In genomic region chrX:7776329-7777082, GRCm38 (mm10) we compare ENCODE assay signal across 7 mouse cellular contexts. TPM values are rescaled to one million over a fixed set of nuclear protein-coding genes. Genes with fewer than 3 reads are reported as not detected.
DNase-seq lines count a peak whose midpoint lies in the region; ATAC-seq and TF ChIP-seq lines count a peak whose summit lies in the region.

No protein-coding gene starts in this region.

- no peaks in the 10 kb centered on the region for H3K27me3 ChIP-seq in intestine, postnatal 0 days (replicated peaks; ENCODE audit: control insufficient read depth, insufficient read depth, low read length)
- no peaks in the 10 kb centered on the region for H3K27me3 ChIP-seq in liver, postnatal 0 days (ENCODE audit: insufficient read depth, low read length)
- H3K27me3 ChIP-seq in neural tube, embryonic 12.5 days (replicated peaks): no peaks in the 10 kb centered on the region

- no peak for TF ChIP-seq EP300 in liver, postnatal 0 days (IDR thresholded peaks at IDR 0.05; ENCODE audit: low read depth)

- peak; percentile 54 to 61 for DNase-seq in B cell, adult 2 months
- peak; percentile 31 to 39 for DNase-seq in CD8-positive naive resting alpha-beta T cell, adult 2 months (ENCODE audit: low read depth in 2 of 2, low spot score in 2 of 2)
- peak; percentile 68 for DNase-seq in cerebellum, adult 9-10 months
- peak; percentile 63 for DNase-seq in liver, postnatal 0 days

- WGBS in intestine, postnatal 0 days: 49% methylated on average over 8 of the region's 8 CpGs
- WGBS in liver, postnatal 0 days (ENCODE audit: insufficient replicate concordance): 42% methylated on average over 8 of the region's 8 CpGs
- WGBS in neural tube, embryonic 12.5 days: 48% methylated on average over 8 of the region's 8 CpGs

- H3K36me3 ChIP-seq in intestine, postnatal 0 days (ENCODE audit: control insufficient read depth, insufficient read depth): peaks cover 8% of the 10 kb centered on the region; the same call in 1 of the 2 replicates
- H3K36me3 ChIP-seq in liver, postnatal 0 days (replicated peaks; ENCODE audit: insufficient read depth, low read length): peaks cover 7% of the 10 kb centered on the region
- peaks cover 13% of the 10 kb centered on the region for H3K36me3 ChIP-seq in neural tube, embryonic 12.5 days

- H3K4me2 ChIP-seq in intestine, postnatal 0 days (replicated peaks; ENCODE audit: low read depth): no peak overlapping the region
- no peak overlapping the region for H3K4me2 ChIP-seq in liver, postnatal 0 days (ENCODE audit: low read depth, low read length)
- H3K4me2 ChIP-seq in neural tube, embryonic 12.5 days (replicated peaks): no peak overlapping the region

- no peak overlapping the region for H3K27ac ChIP-seq in intestine, postnatal 0 days (ENCODE audit: low read depth, low read length)
- H3K27ac ChIP-seq in liver, postnatal 0 days (ENCODE audit: low read depth): peak overlapping the region; percentile 49; the same call in 1 of the 2 replicates
- no peak overlapping the region for H3K27ac ChIP-seq in neural tube, embryonic 12.5 days

- ATAC-seq in frontal cortex, adult (ENCODE audit: low TSS enrichment): peak; percentile 79
- ATAC-seq in intestine, postnatal 0 days: no peak; the same call in 1 of the 2 replicates
- ATAC-seq in liver, postnatal 0 days: peak; percentile 60
- ATAC-seq in neural tube, embryonic 12.5 days (ENCODE audit: low FRiP score, low read depth): peak; percentile 56; the same call in 1 of the 2 replicates

- peak; percentile 79 for TF ChIP-seq CTCF in intestine, postnatal 0 days (IDR thresholded peaks at IDR 0.05; ENCODE audit: low read depth)
- peak; percentile 81 for TF ChIP-seq CTCF in liver, postnatal 0 days (IDR thresholded peaks at IDR 0.05; ENCODE audit: low read depth)

- no peak overlapping the region for H3K9ac ChIP-seq in intestine, postnatal 0 days (ENCODE audit: low read depth, low read length)
- H3K9ac ChIP-seq in liver, postnatal 0 days (replicated peaks): no peak overlapping the region
- H3K9ac ChIP-seq in neural tube, embryonic 12.5 days: no peak overlapping the region

- no peak overlapping the region for H3K4me3 ChIP-seq in intestine, postnatal 0 days (ENCODE audit: low read depth, low read length)
- H3K4me3 ChIP-seq in liver, postnatal 0 days (ENCODE audit: low read depth, low read length): no peak overlapping the region
- no peak overlapping the region for H3K4me3 ChIP-seq in neural tube, embryonic 12.5 days

- H3K4me1 ChIP-seq in intestine, postnatal 0 days (replicated peaks; ENCODE audit: control insufficient read depth, insufficient read depth, low read length): no peaks in the 10 kb centered on the region
- peaks cover 3% of the 10 kb centered on the region; the same call in 1 of the 2 replicates for H3K4me1 ChIP-seq in liver, postnatal 0 days (ENCODE audit: insufficient read depth)
- H3K4me1 ChIP-seq in neural tube, embryonic 12.5 days: no peaks in the 10 kb centered on the region

- H3K9me3 ChIP-seq in intestine, postnatal 0 days (ENCODE audit: control insufficient read depth): no peaks in the 10 kb centered on the region
- H3K9me3 ChIP-seq in liver, postnatal 0 days (ENCODE audit: low read length): no peaks in the 10 kb centered on the region
- H3K9me3 ChIP-seq in neural tube, embryonic 12.5 days: no peaks in the 10 kb centered on the region

RNA-seq across cellular contexts. Expression of gene Gripap1, which starts 13.1 kb away (rescaled TPM):
- polyA plus RNA-seq in intestine, postnatal 0 days (2015; fragmentation: Nextera tagmentation; extraction: Ambion mirVana): 17.6 and 22.2 TPM in 2 replicates
- polyA plus RNA-seq in liver, postnatal 0 days (2015; fragmentation: Nextera tagmentation; extraction: Ambion mirVana): 15.4 and 16.4 TPM in 2 replicates
- 73.3 and 81.4 TPM in 2 replicates for polyA plus RNA-seq in neural tube, embryonic 12.5 days (2016; fragmentation: Nextera tagmentation; extraction: Ambion mirVana)

RNA-seq across cellular contexts. Expression of gene Tfe3, which starts 14.1 kb away (rescaled TPM):
- 15.3 and 16.2 TPM in 2 replicates for polyA plus RNA-seq in intestine, postnatal 0 days (2015; fragmentation: Nextera tagmentation; extraction: Ambion mirVana)
- 9.6 and 10.3 TPM in 2 replicates for polyA plus RNA-seq in liver, postnatal 0 days (2015; fragmentation: Nextera tagmentation; extraction: Ambion mirVana)
- polyA plus RNA-seq in neural tube, embryonic 12.5 days (2016; fragmentation: Nextera tagmentation; extraction: Ambion mirVana): 32.9 and 35.5 TPM in 2 replicates

RNA-seq across cellular contexts. Expression of gene Ccdc120, which starts 25.8 kb away (rescaled TPM):
- 20.7 and 22.2 TPM in 2 replicates for polyA plus RNA-seq in intestine, postnatal 0 days (2015; fragmentation: Nextera tagmentation; extraction: Ambion mirVana)
- 2.0 and 3.4 TPM in 2 replicates for polyA plus RNA-seq in liver, postnatal 0 days (2015; fragmentation: Nextera tagmentation; extraction: Ambion mirVana)
- 34.8 and 38.7 TPM in 2 replicates for polyA plus RNA-seq in neural tube, embryonic 12.5 days (2016; fragmentation: Nextera tagmentation; extraction: Ambion mirVana)

RNA-seq across cellular contexts. Expression of gene Kcnd1, which starts 45.6 kb away (rescaled TPM):
- 0.60 and 0.68 TPM in 2 replicates for polyA plus RNA-seq in intestine, postnatal 0 days (2015; fragmentation: Nextera tagmentation; extraction: Ambion mirVana)
- 0.09 and 0.15 TPM in 2 replicates for polyA plus RNA-seq in liver, postnatal 0 days (2015; fragmentation: Nextera tagmentation; extraction: Ambion mirVana)
- 1.5 and 2.3 TPM in 2 replicates for polyA plus RNA-seq in neural tube, embryonic 12.5 days (2016; fragmentation: Nextera tagmentation; extraction: Ambion mirVana)

RNA-seq across cellular contexts. Expression of gene Praf2, which starts 48.3 kb away (rescaled TPM):
- 18.2 and 24.0 TPM in 2 replicates for polyA plus RNA-seq in intestine, postnatal 0 days (2015; fragmentation: Nextera tagmentation; extraction: Ambion mirVana)
- polyA plus RNA-seq in liver, postnatal 0 days (2015; fragmentation: Nextera tagmentation; extraction: Ambion mirVana): 1.9 and 2.1 TPM in 2 replicates
- 89.2 and 93.6 TPM in 2 replicates for polyA plus RNA-seq in neural tube, embryonic 12.5 days (2016; fragmentation: Nextera tagmentation; extraction: Ambion mirVana)
